Mouse (Mus musculus) stomach, postnatal 0 days (tissue): ENCODE measurements around the gene Lpo. TPM values are rescaled to one million over a fixed set of nuclear protein-coding genes. Genes with fewer than 3 reads are reported as not detected.
A peak's percentile ranks its signal among the peaks of the same experiment; 100 is the strongest.

Experiments
- ATAC-seq: fragments of 200-750 bp; cut with Nextera tagmentation; 2 replicates; pipeline ENCODE4 v1.8.0; 2017; ENCODE audit not compliant: low FRiP score, low TSS enrichment
- DNase-seq: peaks from one replicate; pipeline ENCODE4 v3.0.0-alpha.2; 2016; ENCODE audit warnings: low spot score
- H3K27ac ChIP-seq: fragments of 300-500 bp; sonication (generic); replicated peaks from 2 replicates; pipeline ENCODE4 v1.5.1; 2014; ENCODE audit warnings: mild to moderate bottlenecking, control low read depth
- H3K27me3 ChIP-seq: fragments of 300-500 bp; sonication (generic); 2 replicates; pipeline ENCODE4 v1.6.1; 2014; ENCODE audit warnings: low read length; ENCODE audit not compliant: control insufficient read depth, insufficient read depth
- H3K36me3 ChIP-seq: fragments of 300-500 bp; sonication (generic); 2 replicates; pipeline ENCODE4 v1.6.1; 2014; ENCODE audit warnings: low read length, mixed read lengths; ENCODE audit not compliant: control insufficient read depth, insufficient read depth
- H3K4me1 ChIP-seq: fragments of 300-500 bp; sonication (generic); replicated peaks from 2 replicates; pipeline ENCODE4 v1.6.1; 2014; ENCODE audit warnings: antibody characterized with exemption; ENCODE audit not compliant: control insufficient read depth, insufficient read depth
- H3K4me2 ChIP-seq: fragments of 300-500 bp; sonication (generic); replicated peaks from 2 replicates; pipeline ENCODE4 v1.6.1; 2014; ENCODE audit warnings: low read depth, mild to moderate bottlenecking, control low read depth, moderate library complexity
- H3K4me3 ChIP-seq: fragments of 300-500 bp; sonication (generic); 2 replicates; pipeline ENCODE4 v1.5.1; 2014; ENCODE audit warnings: low read depth, low read length, control low read depth
- H3K9ac ChIP-seq: fragments of 300-500 bp; sonication (generic); 2 replicates; pipeline ENCODE4 v1.6.1; 2014; ENCODE audit warnings: mild to moderate bottlenecking, low read length, control low read depth, mixed read lengths
- H3K9me3 ChIP-seq: fragments of 300-500 bp; sonication (generic); 2 replicates; pipeline ENCODE4 v1.6.1; 2016; ENCODE audit warnings: low read length; ENCODE audit not compliant: control insufficient read depth
- CTCF ChIP-seq: IDR thresholded peaks from 2 replicates; pipeline ENCODE4 v1.5.1; 2016; ENCODE audit warnings: antibody characterized with exemption, low read depth, mild to moderate bottlenecking, moderate library complexity
- EP300 ChIP-seq: optimal IDR thresholded peaks from 2 replicates; pipeline ENCODE3; 2016; ENCODE audit warnings: antibody characterized with exemption
- WGBS: fragments of 180-500 bp; shearing (Covaris S2); extraction: QIAGEN DNeasy Blood & Tissue Kit; methylation state at CpG from one replicate; pipeline ENCODE4 v1.1.7; 2014; 5-methylcytosine and 5-hydroxymethylcytosine counted together
- polyA plus RNA-seq: library from polyadenylated mRNA; unstranded; fragments of >200 nt; fragmentation: Nextera tagmentation; extraction: Ambion mirVana; gene quantifications from 2 replicates; pipeline ENCODE4 v1.2.1, GENCODE M21; 2015

The Lpo gene
- polyA plus RNA-seq, 1 experiment from 2014 or later = 0.41 TPM

- ATAC-seq (no peak), DNase-seq (no peak)
- Histone ChIP-seq H3K27ac (no peak overlapping the region), H3K9ac (no peak overlapping the region), H3K4me2 (no peak overlapping the region), H3K27me3 (no peaks in the 10 kb centered on the region), H3K4me1 (no peaks in the 10 kb centered on the region), H3K9me3 (no peaks in the 10 kb centered on the region), H3K4me3 (no peak overlapping the region), H3K36me3 (peaks cover 8% of the 10 kb centered on the region; the same call in 1 of the 2 replicates)
- TF ChIP-seq CTCF = no peak
- no peak for TF ChIP-seq EP300
- WGBS = 86% methylated on average over 9 of the region's 9 CpGs
These were observed 32.3 kb upstream of the Lpo start for GRCm38 (mm10) chr11:87860426-87860825.

- Histone ChIP-seq H3K4me2 (no peak overlapping the region), H3K4me3 (no peak overlapping the region), H3K27me3 (no peaks in the 10 kb centered on the region), H3K9me3 (no peaks in the 10 kb centered on the region), H3K36me3 (peaks cover 8% of the 10 kb centered on the region; the same call in 1 of the 2 replicates), H3K9ac (no peak overlapping the region), H3K27ac (no peak overlapping the region), H3K4me1 (no peaks in the 10 kb centered on the region)
- 82% methylated on average over 11 of the region's 11 CpGs for WGBS
- DNase-seq = no peak
- TF ChIP-seq EP300 (no peak), CTCF (no peak)
- no peak for ATAC-seq
These were observed 31.2 kb upstream of the Lpo start for GRCm38 (mm10) chr11:87859273-87859672.

GRCm38 (mm10) chr11:87854550-87854949, 26.5 kb upstream of the Lpo start:
- no peak for DNase-seq
- H3K27ac ChIP-seq = no peak overlapping the region
- TF ChIP-seq CTCF (no peak), EP300 (no peak)
- no peak overlapping the region for H3K9ac ChIP-seq
- peaks cover 2% of the 10 kb centered on the region; the same call in 1 of the 2 replicates for H3K36me3 ChIP-seq
- no peak overlapping the region for H3K4me3 ChIP-seq
- 0 out of 2 replicates have a peak, but pooled peaks cover 3% of the 10 kb centered on the region for H3K4me1 ChIP-seq
- no peaks in the 10 kb centered on the region for H3K27me3 ChIP-seq
- no peaks in the 10 kb centered on the region for H3K9me3 ChIP-seq
- ATAC-seq = no peak
- 87% methylated on average over 7 of the region's 7 CpGs for WGBS
- no peak overlapping the region for H3K4me2 ChIP-seq

- DNase-seq = no peak
- H3K9me3 ChIP-seq = no peaks in the 10 kb centered on the region
- H3K27me3 ChIP-seq = no peaks in the 10 kb centered on the region
- ATAC-seq = no peak
- H3K27ac ChIP-seq = peak overlapping the region; percentile 67
- peaks cover 2% of the 10 kb centered on the region; the same call in 1 of the 2 replicates for H3K36me3 ChIP-seq
- peak overlapping the region; percentile 65 for H3K4me3 ChIP-seq
- TF ChIP-seq CTCF (no peak), EP300 (no peak)
- 39% methylated on average over 8 of the region's 8 CpGs for WGBS
- peak overlapping the region; percentile 69 for H3K9ac ChIP-seq
- H3K4me2 ChIP-seq = peak overlapping the region; percentile 80
- 0 out of 2 replicates have a peak, but pooled peaks cover 3% of the 10 kb centered on the region for H3K4me1 ChIP-seq
These were observed 25.5 kb upstream of the Lpo start for GRCm38 (mm10) chr11:87853597-87853954.

DNA sequence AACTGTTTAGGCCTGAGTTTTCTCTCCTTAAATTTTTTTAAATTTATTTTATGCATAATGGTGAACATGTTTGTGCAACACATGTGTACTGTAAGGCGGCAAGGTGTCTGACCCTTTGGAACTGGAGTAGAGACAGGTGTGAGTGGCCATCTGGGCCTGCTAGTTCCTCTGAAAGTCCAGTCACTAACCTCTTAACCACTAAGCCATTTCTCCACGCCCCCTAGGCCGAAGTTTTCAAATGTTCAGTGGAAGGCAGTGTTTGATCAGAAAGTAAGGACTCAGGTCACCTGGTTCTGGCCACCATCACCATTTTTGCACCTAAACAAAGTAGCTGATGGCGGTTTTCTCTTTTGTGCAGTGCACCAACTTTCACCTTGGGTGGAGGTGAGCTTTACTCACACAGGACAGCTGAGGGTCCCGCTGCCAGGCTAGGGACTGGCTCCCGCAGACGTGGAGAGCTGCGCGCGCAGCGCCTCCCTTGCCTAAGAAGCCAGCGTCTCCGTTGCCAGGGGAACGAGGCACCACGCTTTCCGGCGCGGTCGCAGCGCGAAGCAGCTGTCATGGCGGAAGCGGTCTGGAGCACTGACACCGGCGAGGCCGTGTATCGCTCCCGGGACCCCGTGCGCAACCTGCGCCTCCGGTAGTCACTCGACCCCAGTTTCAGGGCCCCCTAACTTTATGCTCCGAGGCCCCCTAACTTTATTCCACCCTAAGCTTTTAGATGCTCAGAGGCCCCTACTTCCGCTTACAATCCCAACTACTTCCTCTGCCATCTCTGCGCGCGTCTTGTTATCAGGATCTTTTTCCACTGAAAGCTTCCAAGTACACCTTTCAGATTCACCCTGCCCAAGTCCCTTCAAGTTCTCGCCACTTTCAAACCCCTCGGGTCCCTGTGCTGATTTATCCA, 24.9 kb upstream of the Lpo start, which contains the start of gene Mks1:
Gene Mks1, plus strand, starts transcription at position 526 of the 907 bp plus-strand sequence.
- Histone ChIP-seq H3K4me2 (peak within 1 kb of the TSS; percentile 80), H3K36me3 (no peaks in the 10 kb centered on the region), H3K4me3 (peak within 1 kb of the TSS; percentile 65), H3K9me3 (no peaks in the 10 kb centered on the region), H3K27ac (peak within 1 kb of the TSS; percentile 67), H3K4me1 (0 out of 2 replicates have a peak, but pooled peaks cover 3% of the 10 kb centered on the region), H3K9ac (peak within 1 kb of the TSS; percentile 69), H3K27me3 (no peaks in the 10 kb centered on the region)
- WGBS = 3% methylated on average over 40 of the region's 40 CpGs
- DNase-seq (peak; percentile 94), ATAC-seq (peak; percentile 94)
- TF ChIP-seq CTCF (peak; percentile 24; the same call in 1 of the 2 replicates), EP300 (no peak)

GRCm38 (mm10) chr11:87847884-87848283, 19.8 kb upstream of the Lpo start:
- H3K36me3 ChIP-seq = no peaks in the 10 kb centered on the region
- DNase-seq (no peak), ATAC-seq (no peak)
- H3K4me2 ChIP-seq = no peak overlapping the region
- no peaks in the 10 kb centered on the region for H3K4me1 ChIP-seq
- WGBS = 63% methylated on average over 6 of the region's 6 CpGs
- H3K9ac ChIP-seq = no peak overlapping the region
- H3K9me3 ChIP-seq = no peaks in the 10 kb centered on the region
- no peaks in the 10 kb centered on the region for H3K27me3 ChIP-seq
- TF ChIP-seq EP300 (no peak), CTCF (no peak)
- H3K27ac ChIP-seq = no peak overlapping the region
- no peak overlapping the region for H3K4me3 ChIP-seq
